Mouse (Mus musculus): ENCODE results near the gene Slco2a1.

The Slco2a1 gene

DNA sequence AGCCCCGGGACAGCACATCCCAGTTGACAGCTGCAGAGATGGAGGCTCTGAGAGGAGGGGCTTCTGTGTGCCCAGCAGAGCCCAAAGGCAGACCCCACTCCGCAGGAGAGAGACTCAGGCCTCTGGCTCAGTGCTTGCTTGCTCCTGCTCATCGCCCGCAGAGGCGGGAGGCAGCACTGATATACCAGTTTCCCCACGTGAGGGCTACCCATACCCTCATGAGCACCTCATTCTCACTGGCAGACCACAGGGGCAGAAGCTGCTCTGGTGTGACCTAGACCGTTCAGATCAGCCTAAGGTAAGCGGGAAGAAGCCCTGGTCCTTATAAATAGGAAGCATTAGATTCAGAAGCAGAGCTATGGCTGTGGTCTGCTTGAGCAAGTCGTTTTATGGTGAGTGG is 131.3 kb downstream of the Slco2a1 start:
- DNase-seq (ENCODE audit: low read depth): no peak

DNA sequence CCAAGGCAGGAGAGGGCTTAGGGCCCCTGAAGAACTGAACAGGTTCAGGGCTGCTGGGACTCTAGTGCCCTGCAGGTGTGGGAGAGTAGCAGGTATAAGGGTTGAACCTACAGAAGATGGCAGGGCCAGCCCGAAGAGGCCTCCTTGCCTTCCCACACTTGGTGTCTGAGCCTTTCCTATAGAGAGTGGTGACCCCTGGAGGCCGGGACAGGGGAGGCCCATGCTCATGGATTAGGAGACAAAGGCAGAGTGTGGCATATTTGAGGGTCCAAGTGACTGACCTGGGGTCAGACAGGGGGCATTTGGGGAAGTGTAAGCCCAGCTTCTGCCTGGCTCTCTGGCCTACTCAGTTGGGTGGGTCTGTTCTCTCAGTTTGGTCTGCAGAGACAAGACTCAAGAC is 131.7 kb downstream of the Slco2a1 start:
- DNase-seq (ENCODE audit: low read depth): peak; percentile 39

DNA sequence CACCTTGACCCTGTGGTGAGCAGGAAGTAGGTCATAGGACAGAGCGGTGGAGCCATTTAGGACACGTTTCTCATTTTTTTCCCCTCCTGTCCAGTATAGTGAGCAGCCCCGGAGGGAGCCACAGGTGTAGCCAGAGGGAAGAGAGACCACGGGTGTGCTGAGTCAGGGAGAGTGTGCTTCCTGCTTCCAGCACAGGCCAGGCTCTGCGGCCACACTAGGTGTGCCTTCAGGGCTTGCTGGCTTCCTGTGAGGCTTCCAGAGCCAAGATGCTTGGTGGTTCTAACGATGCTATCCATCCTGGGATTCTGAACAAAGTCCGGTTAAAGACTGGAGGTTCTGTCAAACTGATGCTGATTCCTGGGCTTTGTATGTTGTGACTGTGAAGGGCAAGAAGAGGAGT is 133.0 kb downstream of the Slco2a1 start:
- DNase-seq (ENCODE audit: low read depth): no peak

DNA sequence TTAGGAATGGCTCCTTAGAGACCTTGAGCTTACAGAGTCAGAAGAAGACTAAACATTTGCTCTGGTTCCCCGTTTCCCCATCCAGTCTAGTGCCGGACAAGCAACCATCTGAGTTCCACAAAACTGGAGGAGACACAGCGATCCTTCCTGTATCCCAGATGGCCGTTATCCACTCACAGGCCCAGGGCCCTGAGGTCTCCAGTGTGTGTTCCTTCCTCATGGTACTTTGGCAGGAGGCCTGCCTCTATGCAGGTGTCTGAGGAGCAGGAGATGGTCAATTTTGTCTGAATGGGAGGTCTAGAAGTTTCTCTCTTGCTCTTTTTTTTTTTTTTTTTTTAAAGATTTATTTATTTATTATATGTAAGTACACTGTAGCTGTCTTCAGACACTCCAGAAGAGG is 136.2 kb downstream of the Slco2a1 start:
- no peak for DNase-seq (ENCODE audit: low read depth)

DNA sequence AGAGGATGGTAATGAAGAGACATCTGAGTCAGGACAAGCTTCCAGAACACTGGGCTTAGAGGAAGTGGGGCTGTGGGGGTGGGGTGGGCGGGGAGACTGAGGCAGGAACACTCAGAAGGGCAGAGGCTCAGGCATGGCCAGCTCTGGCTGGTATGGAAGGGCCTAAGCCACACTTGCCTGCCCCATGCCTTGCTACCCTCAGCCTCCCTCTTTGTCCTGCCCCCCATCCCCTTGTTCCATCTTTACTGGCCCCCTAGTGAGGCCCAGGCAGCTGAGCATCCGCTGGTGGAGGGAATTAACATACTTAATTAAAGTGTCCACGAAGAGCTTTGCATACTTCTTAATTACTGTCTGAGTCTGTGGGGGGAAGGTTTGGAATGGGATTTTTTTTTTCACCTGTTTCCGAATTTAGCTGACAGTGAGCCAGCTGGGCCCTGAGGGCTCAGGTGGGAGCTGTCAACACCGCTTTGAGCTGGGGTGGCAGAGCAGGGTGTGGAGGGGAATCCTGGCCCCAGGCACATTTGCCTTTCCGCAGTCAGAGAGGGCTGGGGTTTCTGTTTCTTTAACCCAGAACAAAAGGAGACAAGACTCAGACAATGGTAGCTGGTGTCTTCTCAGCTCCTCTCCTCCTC is 145.1 kb downstream of the Slco2a1 start:
- DNase-seq (ENCODE audit: low read depth): no peak

DNA sequence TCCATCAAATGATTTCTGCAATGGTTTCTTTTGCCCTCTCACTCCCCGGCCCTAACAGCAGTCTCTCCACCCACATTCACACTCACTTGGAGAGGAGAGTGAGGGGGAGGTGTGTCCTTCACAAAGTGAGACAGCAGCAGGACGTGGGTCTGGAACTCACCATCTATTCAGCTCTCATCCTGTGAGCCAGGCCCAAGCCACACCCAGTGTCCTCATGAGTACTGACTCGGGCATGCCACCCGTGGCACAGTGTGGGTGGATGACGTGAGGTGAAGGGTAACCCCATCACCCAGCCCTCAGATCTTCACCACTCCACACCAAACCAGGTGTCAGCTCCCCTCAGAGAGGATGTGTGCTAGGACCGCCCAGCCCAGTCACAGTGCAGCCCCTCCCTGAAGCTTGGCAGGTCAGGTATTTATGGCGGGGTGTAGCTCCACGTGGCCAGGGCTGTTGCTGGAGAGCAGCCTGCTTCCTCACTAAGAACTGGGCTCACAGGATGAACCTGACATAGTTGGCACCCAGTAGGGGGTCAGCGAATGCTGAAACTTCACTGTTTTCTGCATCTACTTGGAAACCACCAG is 146.0 kb downstream of the Slco2a1 start:
- peak; percentile 12 for DNase-seq (ENCODE audit: low read depth)

DNA sequence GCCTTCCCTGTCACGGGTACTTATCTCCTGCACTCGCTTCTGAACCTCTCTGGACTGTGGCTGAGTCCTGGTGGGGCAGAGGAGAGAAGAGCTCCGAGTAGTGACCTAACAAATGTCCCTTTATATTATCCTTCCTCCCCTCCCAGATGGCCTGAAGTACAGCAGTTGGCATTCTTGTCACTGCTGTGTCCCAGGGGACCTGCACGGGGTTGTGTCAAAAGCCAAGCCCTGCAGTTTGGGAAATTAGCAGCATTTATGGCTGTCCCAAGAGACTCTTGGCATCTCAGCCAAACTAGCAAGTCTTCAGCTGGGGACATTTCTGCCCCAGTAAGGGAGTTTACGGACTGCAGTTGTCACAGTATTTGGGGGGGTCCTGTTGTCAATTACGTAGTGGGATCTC is 151.0 kb downstream of the Slco2a1 start:
- DNase-seq (ENCODE audit: low read depth): no peak

DNA sequence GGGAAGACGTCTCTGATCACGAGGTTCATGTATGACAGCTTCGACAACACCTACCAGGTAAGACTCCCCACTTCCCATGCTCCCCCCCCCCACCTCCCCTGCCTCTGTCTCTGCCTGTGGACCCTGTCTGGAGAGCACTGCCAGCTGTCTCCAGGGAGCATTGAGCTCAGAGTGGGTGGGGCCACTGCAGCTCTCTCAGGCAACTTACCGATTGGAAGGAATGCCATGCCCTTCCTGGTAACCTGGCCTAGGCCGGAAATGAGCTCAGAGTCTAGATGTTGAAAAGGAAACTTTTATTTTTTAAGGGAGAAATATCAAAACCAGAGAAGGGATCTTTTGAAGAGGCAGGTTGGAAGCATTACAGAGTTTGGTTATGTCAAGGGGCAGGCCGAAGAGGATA is 151.9 kb downstream of the Slco2a1 start:
- DNase-seq (ENCODE audit: low read depth): peak; percentile 8

DNA sequence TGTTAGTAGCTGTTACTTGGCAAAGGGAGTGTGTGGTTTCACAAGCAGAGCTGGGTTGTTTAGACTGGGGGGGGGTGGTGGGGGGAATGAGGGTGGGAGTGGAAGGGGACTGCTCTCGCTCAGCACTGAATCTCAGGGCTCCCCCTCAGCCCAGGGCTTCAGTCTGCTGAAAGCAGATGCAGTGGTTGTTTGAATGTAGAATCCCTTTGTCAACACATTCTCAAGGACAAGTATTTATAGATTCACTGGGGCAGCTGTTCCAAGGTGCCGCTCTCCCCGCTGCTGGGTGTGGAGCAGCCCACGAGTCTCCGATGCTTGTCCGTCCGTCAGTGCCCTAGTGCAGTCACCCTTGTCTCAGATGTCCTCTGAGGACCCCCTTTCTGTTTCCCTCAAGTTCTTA is 152.8 kb downstream of the Slco2a1 start:
- DNase-seq (ENCODE audit: low read depth): no peak

DNA sequence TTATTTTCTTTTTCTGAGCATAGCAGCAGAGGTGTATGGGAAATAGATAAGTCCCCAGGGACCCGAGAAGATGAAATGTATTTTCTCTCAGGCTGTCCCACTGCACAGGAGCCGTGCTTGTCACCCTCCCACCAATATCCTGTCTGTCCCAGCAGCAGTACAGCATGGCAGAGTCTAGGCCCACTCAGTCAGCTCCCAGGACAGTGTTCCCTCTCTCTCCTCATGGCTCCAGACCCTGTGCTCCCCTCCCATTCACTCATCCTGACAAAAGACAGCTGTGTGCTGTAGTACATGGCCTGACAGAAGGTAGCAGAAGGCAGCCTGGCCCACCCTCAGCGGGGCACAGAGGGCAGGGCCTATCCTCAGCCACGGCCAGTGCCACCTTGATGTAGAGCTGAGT is 155.4 kb downstream of the Slco2a1 start:
- DNase-seq (ENCODE audit: low read depth): no peak

DNA sequence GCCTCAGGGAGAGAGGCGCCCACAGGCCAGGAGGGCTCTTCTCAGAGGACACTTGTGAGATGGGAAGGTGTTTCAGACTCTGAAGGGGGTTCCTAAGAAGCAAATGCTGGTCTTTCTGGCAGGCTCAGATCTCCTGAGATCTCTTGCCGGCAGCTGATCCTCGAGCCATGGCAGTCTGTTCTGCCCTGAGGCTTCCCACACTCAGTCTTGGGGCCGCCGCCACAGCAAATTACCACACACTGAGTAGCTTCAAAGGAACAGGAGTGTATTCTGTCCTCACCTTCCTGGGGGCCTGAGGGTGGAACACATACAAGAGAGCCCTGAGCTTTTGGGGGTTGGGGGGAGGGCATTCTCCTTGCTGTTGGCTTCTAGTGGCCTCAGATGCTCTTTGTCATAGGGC is 156.8 kb downstream of the Slco2a1 start:
- no peak for DNase-seq (ENCODE audit: low read depth)
